ENCODE assay signal across 19 mouse cellular contexts in the genomic region with DNA sequence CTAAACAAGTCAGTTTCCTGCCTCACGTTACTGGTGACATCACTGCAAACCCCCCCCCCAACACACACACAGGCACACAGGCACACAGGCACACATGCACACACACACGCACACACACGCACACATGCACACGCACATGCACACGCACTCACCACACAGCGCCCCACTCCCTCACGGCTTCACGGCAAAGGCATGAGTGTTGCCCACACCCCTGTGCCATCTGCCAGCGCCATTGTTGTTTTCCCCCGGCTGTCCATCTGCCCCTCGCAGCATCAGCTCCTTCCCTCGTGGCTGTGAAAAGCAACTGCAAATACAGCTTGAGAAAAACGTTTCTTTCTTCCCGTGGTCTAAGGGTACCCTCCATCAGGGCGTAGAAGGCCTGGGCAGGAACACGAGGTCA.
DNase-seq lines count a peak whose midpoint lies in the region; ATAC-seq lines count a peak whose summit lies in the region.
"Had no signal": no experiment of that assay in that cellular context is flagged by ENCODE, and none has a peak within 500 bp of the region (broad histone marks: within the 10 kb centered on the region; RNA-seq: fewer than 3 reads in every experiment).

No protein-coding gene starts in this region.

- H3K4me2 ChIP-seq in forebrain, embryonic 15.5 days (replicated peaks), result no peak overlapping the region
- H3K4me2 ChIP-seq in neural tube, embryonic 13.5 days, result no peak overlapping the region
- H3K4me2 ChIP-seq: hindbrain, embryonic 13.5 days; limb, embryonic 13.5 days; liver, embryonic 15.5 days had no signal

- H3K36me3 ChIP-seq in forebrain, embryonic 15.5 days, result no peaks in the 10 kb centered on the region
- H3K36me3 ChIP-seq in forebrain, embryonic 10.5 days (replicated peaks), result no peaks in the 10 kb centered on the region
- no peaks in the 10 kb centered on the region for H3K36me3 ChIP-seq in neural tube, embryonic 13.5 days
- H3K36me3 ChIP-seq: hindbrain, embryonic 13.5 days; limb, embryonic 13.5 days; liver, embryonic 15.5 days had no signal

- H3K27me3 ChIP-seq in forebrain, embryonic 15.5 days, result no peaks in the 10 kb centered on the region
- H3K27me3 ChIP-seq in forebrain, embryonic 10.5 days (ENCODE audit: poor library complexity, severe bottlenecking), result no peaks in the 10 kb centered on the region
- no peaks in the 10 kb centered on the region for H3K27me3 ChIP-seq in neural tube, embryonic 13.5 days
- H3K27me3 ChIP-seq: hindbrain, embryonic 13.5 days; limb, embryonic 13.5 days; liver, embryonic 15.5 days had no signal

- H3K9me3 ChIP-seq in forebrain, embryonic 15.5 days, result no peaks in the 10 kb centered on the region
- H3K9me3 ChIP-seq in forebrain, embryonic 10.5 days, result no peaks in the 10 kb centered on the region
- no peaks in the 10 kb centered on the region for H3K9me3 ChIP-seq in neural tube, embryonic 13.5 days
- H3K9me3 ChIP-seq: hindbrain, embryonic 13.5 days; limb, embryonic 13.5 days; liver, embryonic 15.5 days had no signal

- H3K27ac ChIP-seq in forebrain, embryonic 15.5 days (replicated peaks), result 0 out of 2 replicates have a peak overlapping the region, but pooled peaks have one; percentile 4
- H3K27ac ChIP-seq in forebrain, embryonic 10.5 days, result no peak overlapping the region
- H3K27ac ChIP-seq in neural tube, embryonic 13.5 days (replicated peaks), result no peak overlapping the region
- H3K27ac ChIP-seq: hindbrain, embryonic 13.5 days; limb, embryonic 13.5 days; liver, embryonic 15.5 days had no signal

- no peak overlapping the region for H3K9ac ChIP-seq in forebrain, embryonic 15.5 days (replicated peaks)
- no peak overlapping the region for H3K9ac ChIP-seq in neural tube, embryonic 13.5 days
- H3K9ac ChIP-seq: hindbrain, embryonic 13.5 days; limb, embryonic 13.5 days; liver, embryonic 15.5 days had no signal

- H3K4me1 ChIP-seq in forebrain, embryonic 15.5 days, result peaks cover 4% of the 10 kb centered on the region; the same call in 1 of the 2 replicates
- H3K4me1 ChIP-seq in forebrain, embryonic 10.5 days, result peaks cover 21% of the 10 kb centered on the region
- peaks cover 7% of the 10 kb centered on the region for H3K4me1 ChIP-seq in neural tube, embryonic 13.5 days (replicated peaks)
- H3K4me1 ChIP-seq: liver, embryonic 15.5 days had no signal

- no peak overlapping the region for H3K4me3 ChIP-seq in forebrain, embryonic 15.5 days
- H3K4me3 ChIP-seq in forebrain, embryonic 10.5 days, result no peak overlapping the region
- H3K4me3 ChIP-seq in neural tube, embryonic 13.5 days, result no peak overlapping the region
- H3K4me3 ChIP-seq: hindbrain, embryonic 13.5 days; limb, embryonic 13.5 days; liver, embryonic 15.5 days had no signal

- ATAC-seq in forebrain, embryonic 15.5 days (replicated peaks), result peak; percentile 55; the same call in 1 of the 2 replicates
- 0 out of 2 replicates have a peak, but pooled peaks have one; percentile 17 for ATAC-seq in neural tube, embryonic 13.5 days (ENCODE audit: low read depth)
- ATAC-seq: lung, postnatal 0 days had no signal

- WGBS in forebrain, embryonic 15.5 days, result 71% methylated on average over 16 of the region's 16 CpGs
- 90% methylated on average over 16 of the region's 16 CpGs for WGBS in forebrain, embryonic 10.5 days
- WGBS in neural tube, embryonic 13.5 days, result 71% methylated on average over 16 of the region's 16 CpGs

- no peak for DNase-seq in forebrain, embryonic 10.5 days (ENCODE audit: extremely low spot score, low spot score)
- DNase-seq in neural tube, embryonic 10.5 days (ENCODE audit: extremely low spot score, low spot score), result no peak
- peak; percentile 34 to 41 for DNase-seq in layer of hippocampus, adult 8-10 months (ENCODE audit: low spot score in 2 of 2)
- DNase-seq in right cerebral cortex, postnatal 25 days, result peak; percentile 39
- DNase-seq in heart, adult 9 months (ENCODE audit: low spot score in 2 of 2), result no peak
- DNase-seq: adrenal gland, postnatal 14 days; B cell, adult 2 months; embryo, embryonic 11 days; gastrocnemius, postnatal 25 days; kidney, adult 11 months; kidney, postnatal 10 days; spleen, adult 18-20 months; thymus, adult 18-20 months had no signal

Comparison
In these comparisons a context has a peak if more than half of its experiments do, and no peak if none do; other contexts are left out.
1. DNase-seq: peak in layer of hippocampus, adult 8-10 months (2 of 2) and right cerebral cortex, postnatal 25 days (single experiment); none in forebrain, embryonic 10.5 days (single experiment), neural tube, embryonic 10.5 days (single experiment) and heart, adult 9 months (0 of 2).